Mouse (Mus musculus) forebrain, embryonic 10.5 days (tissue): ENCODE data around the gene Akap2. TPM values are rescaled to one million over a fixed set of nuclear protein-coding genes. Genes with fewer than 3 reads are reported as not detected.

ENCODE experiments used
- DNase-seq: peaks from one replicate; pipeline ENCODE4 v3.0.0-alpha.2; 2017; ENCODE audit warnings: low spot score; ENCODE audit errors: extremely low spot score
- H3K27ac ChIP-seq: fragments of 300-500 bp; sonication (generic); 2 replicates; pipeline ENCODE4 v1.5.1; 2016; ENCODE audit warnings: mild to moderate bottlenecking
- H3K27me3 ChIP-seq: fragments of 300-500 bp; sonication (generic); 2 replicates; pipeline ENCODE4 v1.6.1; 2016; ENCODE audit warnings: mild to moderate bottlenecking; ENCODE audit not compliant: poor library complexity, severe bottlenecking
- H3K36me3 ChIP-seq: fragments of 300-500 bp; sonication (generic); replicated peaks from 2 replicates; pipeline ENCODE4 v1.6.1; 2016; ENCODE audit warnings: mild to moderate bottlenecking, moderate library complexity
- H3K4me1 ChIP-seq: fragments of 300-500 bp; sonication (generic); 2 replicates; pipeline ENCODE4 v1.6.1; 2016
- H3K4me3 ChIP-seq: fragments of 300-500 bp; sonication (generic); 2 replicates; pipeline ENCODE4 v1.5.1; 2016; ENCODE audit warnings: mild to moderate bottlenecking, moderate library complexity
- H3K9me3 ChIP-seq: fragments of 300-500 bp; sonication (generic); 2 replicates; pipeline ENCODE4 v1.6.1; 2016; ENCODE audit warnings: mild to moderate bottlenecking, moderate library complexity
- WGBS: fragments of 180-500 bp; shearing (Covaris S2); methylation state at CpG from one replicate; pipeline ENCODE4 v1.1.7; 2016; 5-methylcytosine and 5-hydroxymethylcytosine counted together
- polyA plus RNA-seq: library from polyadenylated mRNA; unstranded; fragments of >200 nt; fragmentation: Nextera tagmentation; extraction: Ambion mirVana; gene quantifications from 2 replicates; pipeline ENCODE4 v1.2.1, GENCODE M21; 2016

Akap2 gene
- polyA plus RNA-seq, 1 experiment from 2014 or later = 18.3 TPM

- H3K4me3 ChIP-seq = no peak overlapping the region
- peaks cover 9% of the 10 kb centered on the region for H3K4me1 ChIP-seq
- no peak overlapping the region for H3K27ac ChIP-seq
- no peaks in the 10 kb centered on the region for H3K9me3 ChIP-seq
- no peaks in the 10 kb centered on the region for H3K27me3 ChIP-seq
- no peaks in the 10 kb centered on the region for H3K36me3 ChIP-seq
- no peak for DNase-seq
These were observed 1.6 kb upstream of the Akap2 start for GRCm38 (mm10) chr4:57715849-57716248.

GRCm38 (mm10) chr4:57716735-57717134 is 722 bp upstream of the Akap2 start:
- Histone ChIP-seq H3K4me1 (peaks cover 13% of the 10 kb centered on the region), H3K27ac (no peak overlapping the region), H3K36me3 (no peaks in the 10 kb centered on the region), H3K9me3 (no peaks in the 10 kb centered on the region), H3K4me3 (no peak overlapping the region), H3K27me3 (no peaks in the 10 kb centered on the region)
- WGBS = 57% methylated on average over 4 of the region's 4 CpGs
- DNase-seq = no peak

- H3K9me3 ChIP-seq = no peaks in the 10 kb centered on the region
- no peaks in the 10 kb centered on the region for H3K36me3 ChIP-seq
- no peak overlapping the region for H3K27ac ChIP-seq
- peaks cover 13% of the 10 kb centered on the region for H3K4me1 ChIP-seq
- no peak for DNase-seq
- 90% methylated on average over 1 of the region's 1 CpGs for WGBS
- H3K27me3 ChIP-seq = no peaks in the 10 kb centered on the region
- H3K4me3 ChIP-seq = no peak overlapping the region
These were observed 1.9 kb downstream of the Akap2 start for GRCm38 (mm10) chr4:57719370-57719769.

DNA sequence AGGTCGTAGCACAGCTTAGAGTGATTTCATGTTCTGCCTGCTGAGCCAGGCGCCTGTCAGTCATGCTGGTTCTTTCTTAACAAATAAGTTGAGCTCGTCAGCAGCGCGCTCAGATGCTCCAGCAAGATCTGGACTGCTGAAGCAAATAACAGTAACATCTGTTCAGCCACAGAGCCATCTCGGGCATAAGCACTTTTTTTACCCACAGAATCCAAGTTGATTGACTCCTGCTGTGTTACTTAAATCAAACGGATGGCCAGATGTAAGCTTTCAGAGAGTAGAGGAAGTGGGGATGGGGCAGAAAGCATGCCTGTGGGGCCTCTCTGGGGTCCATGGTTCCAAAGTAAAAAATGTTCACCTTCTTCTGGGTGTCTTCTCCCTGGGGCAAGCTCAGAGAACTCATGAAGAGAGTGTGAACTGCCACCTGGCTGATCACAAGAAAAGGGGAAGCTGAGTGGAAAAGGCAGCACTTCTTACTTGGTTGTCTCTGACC is 3.5 kb downstream of the Akap2 start:
- no peak overlapping the region for H3K27ac ChIP-seq
- 30% methylated on average over 7 of the region's 7 CpGs for WGBS
- H3K36me3 ChIP-seq = no peaks in the 10 kb centered on the region
- H3K27me3 ChIP-seq = no peaks in the 10 kb centered on the region
- DNase-seq = no peak
- H3K4me1 ChIP-seq = peaks cover 13% of the 10 kb centered on the region
- H3K4me3 ChIP-seq = no peak overlapping the region
- H3K9me3 ChIP-seq = no peaks in the 10 kb centered on the region

DNA sequence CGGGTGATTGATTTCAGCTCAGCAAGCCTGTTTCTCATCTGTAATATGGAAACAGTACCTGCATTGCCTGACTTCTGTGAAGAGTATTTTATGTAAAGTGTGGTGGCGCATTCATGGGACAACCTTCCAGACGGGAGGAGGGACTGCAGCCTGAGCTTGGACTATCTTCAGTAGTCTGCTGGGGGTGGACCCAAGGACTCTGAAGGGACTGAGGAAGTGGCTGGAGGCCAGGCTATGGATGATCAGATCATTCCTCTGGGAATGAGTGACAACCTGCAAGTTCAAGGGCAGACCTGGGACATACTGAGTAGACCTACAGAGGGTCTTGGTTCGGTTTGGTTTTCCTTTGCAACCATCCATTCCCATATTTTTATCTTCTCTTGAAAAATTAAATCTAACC is 4.8 kb downstream of the Akap2 start:
- no peak for DNase-seq
- WGBS = 89% methylated on average over 4 of the region's 4 CpGs

GRCm38 (mm10) chr4:57723659-57724058 is 6.2 kb downstream of the Akap2 start:
- H3K27me3 ChIP-seq = no peaks in the 10 kb centered on the region
- no peaks in the 10 kb centered on the region for H3K36me3 ChIP-seq
- DNase-seq = no peak
- H3K27ac ChIP-seq = no peak overlapping the region
- no peak overlapping the region for H3K4me3 ChIP-seq
- no peaks in the 10 kb centered on the region for H3K9me3 ChIP-seq
- peaks cover 7% of the 10 kb centered on the region for H3K4me1 ChIP-seq
- 59% methylated on average over 2 of the region's 2 CpGs for WGBS

More for the DNA sequence above, 4.8 kb downstream of the Akap2 start:
- H3K4me1 ChIP-seq = peaks cover 7% of the 10 kb centered on the region
- H3K27me3 ChIP-seq = no peaks in the 10 kb centered on the region
- no peaks in the 10 kb centered on the region for H3K36me3 ChIP-seq
- no peak overlapping the region for H3K27ac ChIP-seq
- H3K9me3 ChIP-seq = no peaks in the 10 kb centered on the region
- H3K4me3 ChIP-seq = no peak overlapping the region

DNA sequence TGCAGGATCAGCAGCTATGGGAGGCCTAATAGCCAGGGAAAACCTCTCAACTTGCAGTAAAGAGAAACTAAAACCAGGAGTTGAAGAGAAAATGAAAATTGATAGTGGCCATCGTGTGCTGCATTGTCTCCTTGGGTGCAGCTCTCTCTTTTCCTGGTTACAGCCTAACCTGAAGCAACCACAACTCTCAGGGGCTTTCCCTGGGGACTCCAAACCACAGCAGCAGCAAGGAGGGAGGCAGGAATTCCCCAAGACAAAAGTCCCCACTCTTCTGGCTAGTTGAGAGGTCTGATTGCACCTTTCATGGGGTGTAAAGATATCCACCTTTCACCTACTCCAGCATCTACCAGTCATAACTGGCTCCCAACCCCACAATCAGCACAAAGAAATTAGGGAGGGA is 8.1 kb downstream of the Akap2 start:
- no peaks in the 10 kb centered on the region for H3K9me3 ChIP-seq
- no peak overlapping the region for H3K4me3 ChIP-seq
- H3K27me3 ChIP-seq = no peaks in the 10 kb centered on the region
- 92% methylated on average over 1 of the region's 1 CpGs for WGBS
- no peak for DNase-seq
- H3K36me3 ChIP-seq = no peaks in the 10 kb centered on the region
- peaks cover 6% of the 10 kb centered on the region for H3K4me1 ChIP-seq
- no peak overlapping the region for H3K27ac ChIP-seq

DNA sequence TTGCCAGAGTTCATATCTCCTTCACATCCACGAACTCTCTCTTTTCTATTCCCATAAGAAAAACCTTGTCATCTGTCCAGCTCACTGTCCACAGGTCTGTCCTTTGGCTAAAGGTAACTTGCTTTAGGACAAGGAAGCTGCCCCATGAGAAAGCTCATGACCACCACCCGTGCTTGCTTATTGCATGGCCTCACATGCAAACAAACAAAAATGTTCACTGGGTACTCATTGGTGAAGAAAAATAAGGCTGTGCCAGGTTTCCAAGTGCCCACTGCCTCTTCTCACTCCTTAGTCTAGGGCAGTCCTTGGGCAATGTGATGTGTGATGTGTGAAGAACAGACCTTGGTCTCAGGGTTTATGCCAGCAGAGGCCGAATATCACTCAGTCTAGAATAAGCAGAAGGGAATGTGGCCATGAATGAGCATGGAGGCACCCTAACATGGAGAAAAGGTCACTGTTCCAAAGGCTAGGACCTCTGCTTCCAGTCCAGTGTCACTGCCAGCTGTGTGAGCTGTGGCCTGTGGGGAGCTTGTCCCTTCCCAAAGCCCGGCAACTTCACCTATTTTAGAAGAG is 11.2 kb downstream of the Akap2 start:
- DNase-seq = no peak
- 95% methylated on average over 4 of the region's 4 CpGs for WGBS

GRCm38 (mm10) chr4:57730047-57730446 is 12.6 kb downstream of the Akap2 start:
- no peak overlapping the region for H3K27ac ChIP-seq
- WGBS = 98% methylated on average over 6 of the region's 6 CpGs
- H3K4me1 ChIP-seq = no peaks in the 10 kb centered on the region
- H3K9me3 ChIP-seq = no peaks in the 10 kb centered on the region
- H3K4me3 ChIP-seq = no peak overlapping the region
- no peaks in the 10 kb centered on the region for H3K27me3 ChIP-seq
- DNase-seq = no peak
- H3K36me3 ChIP-seq = no peaks in the 10 kb centered on the region

More for the DNA sequence above, 11.2 kb downstream of the Akap2 start:
- Histone ChIP-seq H3K4me3 (no peak overlapping the region), H3K36me3 (no peaks in the 10 kb centered on the region), H3K9me3 (no peaks in the 10 kb centered on the region), H3K27ac (no peak overlapping the region), H3K4me1 (no peaks in the 10 kb centered on the region), H3K27me3 (no peaks in the 10 kb centered on the region)

GRCm38 (mm10) chr4:57730801-57731598 is 13.5 kb downstream of the Akap2 start:
- WGBS = 84% methylated on average over 11 of the region's 11 CpGs
- H3K27me3 ChIP-seq = no peaks in the 10 kb centered on the region

DNA sequence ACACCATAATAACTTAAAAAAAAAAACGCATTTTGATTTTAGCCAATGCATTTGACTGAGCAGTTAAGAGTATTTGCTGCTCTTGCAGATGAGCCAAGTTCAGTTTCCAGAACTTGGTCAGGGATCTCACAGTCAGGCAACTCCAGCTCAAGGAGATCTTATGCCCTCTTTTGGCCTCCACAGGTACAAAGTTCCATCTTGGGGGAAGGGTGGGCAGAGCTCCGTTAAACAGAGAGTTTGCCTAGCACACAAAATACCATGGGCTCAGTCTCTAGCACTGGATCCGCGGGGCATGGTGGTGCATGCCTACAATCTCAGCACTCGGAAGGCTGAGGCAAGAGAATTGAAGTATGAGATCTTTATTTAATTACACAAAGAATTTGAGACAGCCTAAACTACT is 14.9 kb downstream of the Akap2 start:
- no peak for DNase-seq
- Histone ChIP-seq H3K27ac (no peak overlapping the region), H3K9me3 (no peaks in the 10 kb centered on the region), H3K27me3 (peaks cover 6% of the 10 kb centered on the region; the same call in 1 of the 2 replicates), H3K4me1 (no peaks in the 10 kb centered on the region), H3K36me3 (no peaks in the 10 kb centered on the region), H3K4me3 (no peak overlapping the region)
- WGBS = 82% methylated on average over 5 of the region's 5 CpGs

More at GRCm38 (mm10) chr4:57730801-57731598, 13.5 kb downstream of the Akap2 start:
- no peak for DNase-seq
- Histone ChIP-seq H3K9me3 (no peaks in the 10 kb centered on the region), H3K27ac (no peak overlapping the region), H3K4me1 (no peaks in the 10 kb centered on the region), H3K4me3 (no peak overlapping the region), H3K36me3 (no peaks in the 10 kb centered on the region)

DNA sequence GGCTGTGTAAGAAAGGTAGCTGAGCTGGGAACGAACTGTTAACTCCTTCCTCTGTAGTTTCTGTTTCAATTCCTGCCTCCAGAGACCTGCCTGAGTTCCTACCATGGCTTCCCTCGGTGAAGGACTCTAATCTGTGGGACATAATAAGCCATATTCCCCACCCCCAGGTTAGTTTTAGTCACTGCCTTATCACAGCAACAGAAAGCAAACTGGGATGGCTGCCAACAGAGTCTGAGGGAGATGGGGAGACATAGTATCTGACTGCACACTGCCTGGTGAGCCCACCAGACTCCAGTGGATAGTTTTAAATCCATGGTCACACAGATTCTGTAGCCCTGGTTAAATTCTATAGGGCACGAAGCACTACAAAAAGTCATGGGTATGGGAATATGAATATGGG is 16.0 kb downstream of the Akap2 start:
- WGBS = 83% methylated on average over 3 of the region's 3 CpGs
- H3K27me3 ChIP-seq = peaks cover 6% of the 10 kb centered on the region; the same call in 1 of the 2 replicates
- no peaks in the 10 kb centered on the region for H3K9me3 ChIP-seq

DNA sequence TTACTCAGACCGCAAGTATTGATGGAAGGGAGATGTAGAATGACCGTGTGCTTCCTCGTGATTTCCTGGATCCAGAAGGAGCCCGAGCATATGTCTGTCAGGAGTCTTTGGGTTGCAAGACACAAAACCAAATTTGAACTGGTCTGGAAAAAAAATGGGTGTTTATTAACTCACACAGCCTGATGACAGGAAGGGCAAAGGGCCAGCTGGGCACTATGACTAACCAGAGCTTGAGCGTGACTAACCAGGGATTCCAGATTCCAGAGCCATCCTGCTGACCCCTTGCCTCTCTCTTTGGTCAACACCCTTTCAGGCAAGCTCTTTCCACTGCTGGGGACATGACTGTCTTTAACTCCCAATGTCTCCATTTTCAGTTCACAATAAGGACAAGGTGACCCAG is 18.0 kb downstream of the Akap2 start:
- Histone ChIP-seq H3K4me3 (no peak overlapping the region), H3K36me3 (no peaks in the 10 kb centered on the region), H3K9me3 (no peaks in the 10 kb centered on the region), H3K27me3 (peaks cover 6% of the 10 kb centered on the region; the same call in 1 of the 2 replicates), H3K4me1 (peaks cover 18% of the 10 kb centered on the region), H3K27ac (no peak overlapping the region)
- DNase-seq = no peak
- 90% methylated on average over 5 of the region's 5 CpGs for WGBS

More for the DNA sequence above, 16.0 kb downstream of the Akap2 start:
- Histone ChIP-seq H3K27ac (no peak overlapping the region), H3K4me1 (peaks cover 5% of the 10 kb centered on the region), H3K4me3 (no peak overlapping the region), H3K36me3 (no peaks in the 10 kb centered on the region)
- DNase-seq = no peak
